Mouse (Mus musculus) megakaryocyte, adult 5-6 weeks (primary cell): ENCODE data around the gene Mpp3. TPM values are rescaled to one million over a fixed set of nuclear protein-coding genes. Genes with fewer than 3 reads are reported as not detected.

ENCODE experiments used
- total RNA-seq, 2 experiments: library from RNA; stranded (forward) in 1 of 2; stranded (reverse) in 1 of 2; fragments of 153-499, 151-499 nt in 1 of 2; fragments of 221-1000, 200-1000 nt in 1 of 2; gene quantifications; 2 replicates each; pipeline versions ENCODE4 v1.2.3 to v1.2.4; 2015 to 2017

Mpp3 gene
- total RNA-seq, 2 experiments from 2014 or later: not detected

Other genes starting within 250 kb of the Mpp3 start
- not detected in 2 replicates for gene Etv4, start 243.1 kb downstream of the Mpp3 start, total RNA-seq (2015)
- gene Etv4, start 243.1 kb downstream of the Mpp3 start, total RNA-seq (2017): not detected in 2 replicates
- gene Meox1, start 134.1 kb downstream of the Mpp3 start, total RNA-seq (2015): not detected in 2 replicates
- 0.15 TPM in 1 of 2 replicates, not detected in the other for gene Meox1, start 134.1 kb downstream of the Mpp3 start, total RNA-seq (2017)
- not detected in 2 replicates for gene Sost, start 61.4 kb downstream of the Mpp3 start, total RNA-seq (2015)
- not detected in 2 replicates for gene Sost, start 61.4 kb downstream of the Mpp3 start, total RNA-seq (2017)
- gene Cfap97d1, start 44.2 kb downstream of the Mpp3 start, total RNA-seq (2015): not detected in 2 replicates
- not detected in 2 replicates for gene Cfap97d1, start 44.2 kb downstream of the Mpp3 start, total RNA-seq (2017)
- 24.9 and 30.3 TPM in 2 replicates for gene Dusp3, start 41.4 kb downstream of the Mpp3 start, total RNA-seq (2015)
- gene Dusp3, start 41.4 kb downstream of the Mpp3 start, total RNA-seq (2017): 21.9 and 25.2 TPM in 2 replicates
- 56.1 and 63.1 TPM in 2 replicates for gene Cd300lg, start 13.0 kb upstream of the Mpp3 start, total RNA-seq (2015)
- gene Cd300lg, start 13.0 kb upstream of the Mpp3 start, total RNA-seq (2017): 37.9 and 40.4 TPM in 2 replicates
- 0.02 and 0.57 TPM in 2 replicates for gene Mpp2, start 60.1 kb upstream of the Mpp3 start, total RNA-seq (2015)
- gene Mpp2, start 60.1 kb upstream of the Mpp3 start, total RNA-seq (2017): 0.11 TPM in 1 of 2 replicates, not detected in the other
- gene Ppy, start 72.9 kb upstream of the Mpp3 start, total RNA-seq (2015): not detected in 2 replicates
- gene Ppy, start 72.9 kb upstream of the Mpp3 start, total RNA-seq (2017): not detected in 2 replicates
- gene Pyy, start 79.4 kb upstream of the Mpp3 start, total RNA-seq (2015): not detected in 2 replicates
- gene Pyy, start 79.4 kb upstream of the Mpp3 start, total RNA-seq (2017): not detected in 2 replicates
- not detected in 2 replicates for gene Nags, start 117.1 kb upstream of the Mpp3 start, total RNA-seq (2015)
- not detected in 2 replicates for gene Nags, start 117.1 kb upstream of the Mpp3 start, total RNA-seq (2017)
- 7.9 and 8.4 TPM in 2 replicates for gene Tmem101, start 127.9 kb upstream of the Mpp3 start, total RNA-seq (2015)
- gene Tmem101, start 127.9 kb upstream of the Mpp3 start, total RNA-seq (2017): 12.5 and 16.3 TPM in 2 replicates
- gene Lsm12, start 156.8 kb upstream of the Mpp3 start, total RNA-seq (2015): 81.3 and 83.9 TPM in 2 replicates
- gene Lsm12, start 156.8 kb upstream of the Mpp3 start, total RNA-seq (2017): 43.0 and 46.5 TPM in 2 replicates
- gene G6pc3, start 161.2 kb upstream of the Mpp3 start, total RNA-seq (2015): 23.4 and 23.8 TPM in 2 replicates
- 14.7 and 19.1 TPM in 2 replicates for gene G6pc3, start 161.2 kb upstream of the Mpp3 start, total RNA-seq (2017)
- 35.0 and 47.6 TPM in 2 replicates for gene Hdac5, start 201.7 kb upstream of the Mpp3 start, total RNA-seq (2015)
- gene Hdac5, start 201.7 kb upstream of the Mpp3 start, total RNA-seq (2017): 36.2 and 36.5 TPM in 2 replicates
- 8.7 and 12.8 TPM in 2 replicates for gene BC030867, start 220.4 kb upstream of the Mpp3 start, total RNA-seq (2015)
- gene BC030867, start 220.4 kb upstream of the Mpp3 start, total RNA-seq (2017): 4.6 and 5.0 TPM in 2 replicates
- 0.04 TPM in 1 of 2 replicates, not detected in the other for gene Asb16, start 240.3 kb upstream of the Mpp3 start, total RNA-seq (2015)
- gene Asb16, start 240.3 kb upstream of the Mpp3 start, total RNA-seq (2017): not detected in 2 replicates